Mouse (Mus musculus) G1E (cell line): ENCODE results near the gene Tenm2. TPM values are rescaled to one million over a fixed set of nuclear protein-coding genes. Genes with fewer than 3 reads are reported as not detected.

Experiments
- ATAC-seq: 2 replicates; pipeline ENCODE4 v1.8.0; 2016; ENCODE audit warnings: mild to moderate bottlenecking; ENCODE audit not compliant: insufficient number of reproducible peaks, poor library complexity, low FRiP score, severe bottlenecking; ENCODE audit errors: extremely low read depth
- DNase-seq: peaks from one replicate; pipeline ENCODE4 v3.0.0; 2012; ENCODE audit warnings: low spot score
- H3K27me3 ChIP-seq: 2 replicates; pipeline ENCODE4 v1.6.1; 2012; ENCODE audit warnings: mild to moderate bottlenecking, low read length, inconsistent platforms; ENCODE audit not compliant: insufficient read depth
- H3K36me3 ChIP-seq: replicated peaks from 2 replicates; pipeline ENCODE3; 2012; ENCODE audit warnings: mild to moderate bottlenecking, inconsistent platforms
- H3K4me1 ChIP-seq: 2 replicates; pipeline ENCODE4 v1.6.1; 2012; ENCODE audit warnings: low read depth, low read length, inconsistent platforms, mixed read lengths; ENCODE audit not compliant: insufficient read depth
- H3K4me3 ChIP-seq: 2 replicates; pipeline ENCODE4 v1.5.1; 2012; ENCODE audit warnings: low read depth, mild to moderate bottlenecking, inconsistent platforms, low read length, moderate library complexity, mixed read lengths
- H3K9me3 ChIP-seq: replicated peaks from 2 replicates; pipeline ENCODE4 v1.6.1; 2012; ENCODE audit warnings: inconsistent platforms
- CTCF ChIP-seq: IDR thresholded peaks from 2 replicates; pipeline ENCODE4 v1.5.1; 2012; ENCODE audit warnings: low read depth, low read length, inconsistent platforms, mixed read lengths
- GATA1 ChIP-seq: IDR thresholded peaks from 2 replicates; pipeline ENCODE4 v1.6.1; 2012; ENCODE audit warnings: borderline replicate concordance, low read length, inconsistent platforms, mixed read lengths
- GATA2 ChIP-seq: IDR thresholded peaks from 2 replicates; pipeline ENCODE4 v1.6.1; 2012; ENCODE audit warnings: low read depth, low read length, inconsistent platforms, borderline replicate concordance
- POLR2AphosphoS5 ChIP-seq: IDR thresholded peaks from 2 replicates; pipeline ENCODE4 v1.6.1; 2012; ENCODE audit warnings: low read depth, low read length, inconsistent platforms; ENCODE audit not compliant: insufficient replicate concordance
- TAL1 ChIP-seq: conservative IDR thresholded peaks from 2 replicates; pipeline ENCODE4 v1.6.1; 2012; ENCODE audit warnings: low read depth, low read length, inconsistent platforms, mixed read lengths
- polyA plus RNA-seq: library from polyadenylated mRNA; stranded (reverse); fragments of >175 nt; gene quantifications from 2 replicates; pipeline ENCODE4 v1.2.3, GENCODE M21; 2012
- total RNA-seq, 2 experiments: library from RNA; stranded (forward) in 1 of 2; stranded (reverse) in 1 of 2; fragments of 200-1000 nt in 1 of 2; fragments of >200 nt in 1 of 2; fragmentation: Nextera tagmentation in 1 of 2; gene quantifications; 2 replicates each; pipeline ENCODE4 v1.2.3; 2014 to 2017

Tenm2 gene
- total and polyA plus RNA-seq, 3 experiments, result 0.44 TPM; not detected in 2

- Histone ChIP-seq H3K4me1 (no peaks in the 10 kb centered on the region), H3K9me3 (peaks cover 19% of the 10 kb centered on the region), H3K4me3 (no peak overlapping the region), H3K27me3 (no peaks in the 10 kb centered on the region), H3K36me3 (no peaks in the 10 kb centered on the region)
- no peak for DNase-seq
- TF ChIP-seq GATA2, result no peak
- TF ChIP-seq GATA1, result no peak
- no peak for TF ChIP-seq CTCF
- no peak for TF ChIP-seq POLR2AphosphoS5
- TF ChIP-seq TAL1, result no peak
- no peak for ATAC-seq
Observed at GRCm38 (mm10) chr11:36700131-36700530, 535.6 kb downstream of the Tenm2 start.

GRCm38 (mm10) chr11:36698268-36698667 is 537.5 kb downstream of the Tenm2 start:
- peaks cover 23% of the 10 kb centered on the region for H3K9me3 ChIP-seq
- no peaks in the 10 kb centered on the region for H3K36me3 ChIP-seq
- H3K4me3 ChIP-seq, result no peak overlapping the region
- no peaks in the 10 kb centered on the region for H3K4me1 ChIP-seq
- DNase-seq (no peak), ATAC-seq (no peak)
- no peak for TF ChIP-seq CTCF
- TF ChIP-seq POLR2AphosphoS5, result no peak
- TF ChIP-seq GATA2, result no peak
- TF ChIP-seq TAL1, result no peak
- no peak for TF ChIP-seq GATA1
- H3K27me3 ChIP-seq, result no peaks in the 10 kb centered on the region

GRCm38 (mm10) chr11:36697816-36698215 is 537.9 kb downstream of the Tenm2 start:
- Histone ChIP-seq H3K4me3 (no peak overlapping the region), H3K4me1 (no peaks in the 10 kb centered on the region), H3K27me3 (no peaks in the 10 kb centered on the region), H3K9me3 (peaks cover 21% of the 10 kb centered on the region), H3K36me3 (no peaks in the 10 kb centered on the region)
- no peak for DNase-seq
- no peak for ATAC-seq
- TF ChIP-seq POLR2AphosphoS5 (no peak), CTCF (no peak), GATA2 (no peak), TAL1 (no peak), GATA1 (no peak)

DNA sequence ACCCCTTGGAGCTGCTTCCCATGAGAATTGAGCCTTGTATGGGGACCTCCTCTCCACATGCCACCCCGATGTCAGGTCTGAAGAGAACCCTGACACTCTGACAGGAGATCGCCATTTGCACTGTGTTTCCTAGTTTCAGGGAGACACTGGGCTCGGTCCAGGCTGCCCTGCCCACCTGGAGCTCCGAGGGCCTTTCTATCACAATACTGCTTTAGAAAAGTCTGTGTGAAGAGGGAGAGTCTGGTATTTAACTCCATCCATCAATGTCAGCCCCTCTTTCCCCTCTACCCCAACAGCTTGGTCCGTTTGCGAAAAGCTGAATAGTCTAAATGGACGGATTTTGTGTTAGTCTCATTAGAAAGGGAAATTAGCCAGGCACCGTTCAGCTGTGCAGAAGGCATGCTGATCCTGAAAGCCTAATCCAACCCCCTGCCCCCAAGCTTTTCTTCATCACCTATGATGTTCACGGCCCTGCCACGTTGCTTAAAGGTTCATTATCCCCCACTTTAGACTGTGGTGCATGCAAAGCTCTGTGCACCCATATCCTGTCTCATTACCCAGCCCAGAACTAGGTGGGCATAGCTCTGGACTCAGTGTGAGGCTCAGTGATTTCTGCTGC is 538.6 kb downstream of the Tenm2 start:
- Histone ChIP-seq H3K4me1 (no peaks in the 10 kb centered on the region), H3K9me3 (peaks cover 21% of the 10 kb centered on the region), H3K27me3 (no peaks in the 10 kb centered on the region), H3K36me3 (no peaks in the 10 kb centered on the region), H3K4me3 (no peak overlapping the region)
- no peak for DNase-seq
- ATAC-seq, result no peak
- no peak for TF ChIP-seq GATA1
- TF ChIP-seq CTCF, result no peak
- TF ChIP-seq GATA2, result no peak
- no peak for TF ChIP-seq TAL1
- TF ChIP-seq POLR2AphosphoS5, result no peak

- ATAC-seq (no peak), DNase-seq (no peak)
- H3K9me3 ChIP-seq, result peaks cover 24% of the 10 kb centered on the region
- H3K27me3 ChIP-seq, result no peaks in the 10 kb centered on the region
- H3K4me3 ChIP-seq, result no peak overlapping the region
- TF ChIP-seq GATA1, result no peak
- no peak for TF ChIP-seq CTCF
- TF ChIP-seq POLR2AphosphoS5, result no peak
- no peak for TF ChIP-seq GATA2
- no peak for TF ChIP-seq TAL1
- H3K4me1 ChIP-seq, result no peaks in the 10 kb centered on the region
- H3K36me3 ChIP-seq, result no peaks in the 10 kb centered on the region
Observed at GRCm38 (mm10) chr11:36694810-36695209, 541.0 kb downstream of the Tenm2 start.

GRCm38 (mm10) chr11:36692637-36693036 is 543.1 kb downstream of the Tenm2 start:
- DNase-seq (no peak), ATAC-seq (no peak)
- H3K36me3 ChIP-seq, result no peaks in the 10 kb centered on the region
- H3K9me3 ChIP-seq, result peaks cover 21% of the 10 kb centered on the region
- H3K4me1 ChIP-seq, result no peaks in the 10 kb centered on the region
- H3K4me3 ChIP-seq, result no peak overlapping the region
- H3K27me3 ChIP-seq, result no peaks in the 10 kb centered on the region
- TF ChIP-seq GATA1 (no peak), CTCF (no peak), TAL1 (no peak), POLR2AphosphoS5 (no peak), GATA2 (no peak)

DNA sequence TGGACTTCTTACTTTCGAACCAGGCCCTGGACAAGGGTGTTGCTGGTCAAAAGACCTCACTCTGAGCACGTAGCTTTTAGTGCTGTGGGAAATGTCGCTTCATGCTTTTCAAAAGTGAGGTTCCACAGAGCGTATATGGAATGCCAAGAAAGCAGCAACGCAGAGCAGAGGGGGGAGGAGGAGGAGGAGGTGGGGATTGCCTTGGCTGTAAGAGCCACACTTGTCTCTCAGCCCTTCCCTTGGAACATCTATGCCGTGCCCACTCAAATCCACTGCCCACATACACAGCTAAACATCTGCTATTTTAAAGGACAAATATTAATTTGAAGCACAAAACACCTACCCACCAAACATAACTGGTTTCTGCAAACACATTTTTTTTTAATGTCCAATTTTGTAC is 544.9 kb downstream of the Tenm2 start:
- ATAC-seq, result no peak

More for the DNA sequence above, 544.9 kb downstream of the Tenm2 start:
- no peaks in the 10 kb centered on the region for H3K27me3 ChIP-seq
- H3K36me3 ChIP-seq, result no peaks in the 10 kb centered on the region
- no peak overlapping the region for H3K4me3 ChIP-seq
- H3K9me3 ChIP-seq, result peaks cover 13% of the 10 kb centered on the region; the same call in 1 of the 2 replicates
- no peak for DNase-seq
- TF ChIP-seq POLR2AphosphoS5 (no peak), GATA2 (no peak), TAL1 (no peak), CTCF (no peak), GATA1 (no peak)
- no peaks in the 10 kb centered on the region for H3K4me1 ChIP-seq
